Mouse (Mus musculus) ES-E14 (cell line): ENCODE measurements around the gene Ifit1bl1.

Source experiments
- CHD2 ChIP-seq: IDR thresholded peaks from 2 replicates; pipeline ENCODE4 v1.6.1; 2014; ENCODE audit warnings: mild to moderate bottlenecking, low read depth, low read length, inconsistent platforms
- HCFC1 ChIP-seq: IDR thresholded peaks from 2 replicates; pipeline ENCODE4 v1.6.1; 2012; ENCODE audit warnings: low read length, inconsistent platforms, borderline replicate concordance; ENCODE audit not compliant: insufficient read depth
- MAFK ChIP-seq: IDR thresholded peaks from 2 replicates; pipeline ENCODE4 v1.6.1; 2014; ENCODE audit warnings: mild to moderate bottlenecking, low read depth, low read length, inconsistent platforms; ENCODE audit not compliant: insufficient read depth
- ZC3H11A ChIP-seq: IDR thresholded peaks from 2 replicates; pipeline ENCODE4 v1.6.1; 2012; ENCODE audit warnings: low read depth, mild to moderate bottlenecking, inconsistent platforms, low read length, borderline replicate concordance
- ZNF384 ChIP-seq: IDR thresholded peaks from 2 replicates; pipeline ENCODE4 v1.6.1; 2012; ENCODE audit warnings: low read depth, low read length, inconsistent platforms

- no peak for TF ChIP-seq MAFK
- TF ChIP-seq HCFC1: no peak
- no peak for TF ChIP-seq CHD2
- TF ChIP-seq ZNF384: no peak
- no peak for TF ChIP-seq ZC3H11A
Measured at GRCm38 (mm10) chr19:34546211-34546610, 55.5 kb downstream of the Ifit1bl1 start.
